Mouse (Mus musculus) adrenal gland, postnatal 4 days (tissue): ENCODE measurements at regions not wholly inside any gene's neighbourhood (a gene's known extent, or its start where the extent isn't known, plus 50 kb on each side); places are given as distances from the start of the nearest gene placed in this dataset. TPM values are rescaled to one million over a fixed set of nuclear protein-coding genes. Genes with fewer than 3 reads are reported as not detected.
"Not testable (repeated sequence)": the region's sequence is repeated elsewhere in the genome, so short reads cannot be mapped to it uniquely, and the experiment has no call there.

Source experiments
- DNase-seq, 2 experiments: peaks; one replicate each; pipeline ENCODE4 v3.0.0; 2021 to 2022; ENCODE audit warnings: low spot score in 2 of 2, mixed read lengths in 2 of 2
- microRNA-seq: library from miRNA; unstranded; fragments of <30 nt; microRNA quantifications from one replicate; pipeline ENCODE4 v1.2.0, GENCODE M21; 2021

- DNase-seq: no peak
These were observed 87.2 kb upstream of the Vmn1r2 start for GRCm38 (mm10) chr4:3079901-3080300.

GRCm38 (mm10) chr4:3080385-3081125, 86.6 kb upstream of the Vmn1r2 start:
- DNase-seq: peak in 1 of 2 experiments; percentile 3

- DNase-seq: no peak
These were observed 85.8 kb upstream of the Vmn1r2 start for GRCm38 (mm10) chr4:3081148-3081952.

GRCm38 (mm10) chr4:3081953-3082950, 84.9 kb upstream of the Vmn1r2 start:
- no peak for DNase-seq

- peak in 1 of 2 experiments; percentile 17 for DNase-seq
These were observed 83.7 kb upstream of the Vmn1r2 start for GRCm38 (mm10) chr4:3083161-3084020.

GRCm38 (mm10) chr4:3084021-3084545, 83.0 kb upstream of the Vmn1r2 start:
- no peak for DNase-seq

GRCm38 (mm10) chr4:3085456-3086448, 81.4 kb upstream of the Vmn1r2 start:
- DNase-seq: peak in 1 of 2 experiments; percentile 6

GRCm38 (mm10) chr4:3087616-3088015, 79.5 kb upstream of the Vmn1r2 start:
- not testable (repeated sequence) for DNase-seq

- DNase-seq: peak in 1 of 2 experiments; percentile 60
These were observed 77.3 kb upstream of the Vmn1r2 start for GRCm38 (mm10) chr4:3089567-3090377.

GRCm38 (mm10) chr4:3090378-3090735, 76.8 kb upstream of the Vmn1r2 start:
- DNase-seq: no peak

GRCm38 (mm10) chr4:3090742-3091141, 76.4 kb upstream of the Vmn1r2 start:
- DNase-seq: no peak

Small RNAs in the stretch of these regions (microRNA-seq; reads per million reads assigned to microRNA genes)
- gene Gm27878: not detected
